Mouse (Mus musculus) thymus, adult 18-20 months (tissue): ENCODE measurements around the gene Tmem135.
"Not testable (repeated sequence)": the region's sequence is repeated elsewhere in the genome, so short reads cannot be mapped to it uniquely, and the experiment has no call there.

Experiments
- DNase-seq, 2 experiments: peaks; one replicate each; pipeline ENCODE4 v3.0.0; 2022; ENCODE audit warnings: mixed read lengths in 2 of 2

Gene Tmem135

DNA sequence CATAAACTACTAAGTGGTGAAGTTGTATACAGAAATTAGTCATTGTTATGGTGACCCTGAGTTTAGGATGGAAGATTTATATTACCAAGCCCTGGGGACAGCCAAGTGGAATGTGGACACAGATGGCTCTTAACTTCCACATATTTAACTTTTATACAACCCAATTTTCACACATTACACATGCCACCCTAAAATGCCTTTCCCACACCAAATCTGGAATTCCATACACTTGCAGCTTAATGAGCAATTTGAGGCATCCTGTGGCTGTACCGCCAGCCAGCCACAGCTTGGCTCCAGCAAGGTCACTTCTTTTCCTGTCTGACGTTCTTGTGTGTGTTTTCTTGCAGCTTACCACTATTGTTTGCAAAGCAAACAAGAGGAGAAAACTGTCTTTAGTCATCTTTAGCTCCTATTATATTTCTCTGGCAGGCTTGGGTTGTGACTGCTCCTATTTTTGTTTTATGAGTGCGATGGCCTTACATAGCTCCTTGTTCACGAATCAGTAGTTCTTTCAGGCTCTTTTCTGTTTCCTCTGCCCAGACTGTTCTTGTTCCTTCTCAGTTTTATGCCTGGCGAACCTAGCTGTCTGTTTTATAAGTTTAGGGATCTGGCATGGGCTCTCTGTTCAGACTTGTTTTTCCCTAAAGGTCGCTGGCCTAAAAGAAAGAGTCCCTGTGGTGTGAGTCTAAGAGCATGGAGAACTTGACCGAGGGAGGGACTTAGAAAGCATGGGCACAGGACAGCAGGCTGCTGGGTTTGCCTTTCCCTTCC is 22.9 kb downstream of the Tmem135 start:
- DNase-seq: no peak

DNA sequence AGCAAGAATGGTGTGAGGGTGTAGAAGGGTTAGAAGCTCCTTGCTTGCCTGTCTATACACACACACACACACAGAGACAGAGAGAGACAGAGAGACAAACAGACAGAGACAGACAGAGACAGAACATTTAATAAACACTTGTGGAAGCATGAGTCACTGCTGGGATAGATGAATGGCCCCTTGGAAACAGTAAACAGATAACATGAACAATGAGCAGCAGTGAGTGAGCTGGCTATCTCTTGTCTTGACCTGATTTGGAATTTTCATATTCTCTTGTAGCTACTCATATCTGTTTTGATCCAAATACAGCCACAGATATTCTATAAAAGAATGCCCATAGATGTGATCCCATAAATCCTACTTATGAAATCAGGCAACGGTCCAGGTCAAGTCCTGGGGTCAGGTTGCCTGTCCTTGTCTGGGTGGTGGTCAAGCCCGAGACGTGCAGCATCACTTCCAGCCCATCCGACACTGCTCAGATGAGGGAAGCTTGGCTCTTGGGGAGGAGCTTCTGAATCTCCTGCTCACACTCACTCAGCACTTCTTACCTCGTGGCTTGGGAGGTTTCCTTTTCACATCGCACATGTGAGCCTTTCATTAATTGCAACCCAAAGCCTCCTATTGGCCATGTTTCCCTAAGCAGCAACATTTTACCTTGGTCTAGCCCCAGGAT is 32.3 kb downstream of the Tmem135 start:
- no peak for DNase-seq

DNA sequence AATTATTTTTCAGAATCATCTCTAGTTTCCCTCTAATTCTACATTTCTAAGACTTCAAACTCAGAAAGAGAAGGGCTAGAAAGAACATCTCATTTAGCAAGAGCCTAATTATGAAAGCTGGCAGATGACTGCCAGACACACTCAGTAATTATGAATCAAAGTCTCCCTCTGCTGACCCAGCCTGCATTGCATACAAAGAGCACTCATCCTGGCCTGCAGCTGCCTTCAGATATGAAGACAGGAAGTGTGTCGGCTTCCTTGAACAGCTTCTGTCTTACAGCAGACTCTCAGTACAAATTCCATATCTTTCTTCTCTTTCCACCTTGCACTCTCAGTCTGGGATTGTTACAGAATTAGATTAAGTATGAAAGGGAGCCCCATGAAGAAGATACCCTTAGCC is 33.1 kb downstream of the Tmem135 start:
- DNase-seq: no peak

DNA sequence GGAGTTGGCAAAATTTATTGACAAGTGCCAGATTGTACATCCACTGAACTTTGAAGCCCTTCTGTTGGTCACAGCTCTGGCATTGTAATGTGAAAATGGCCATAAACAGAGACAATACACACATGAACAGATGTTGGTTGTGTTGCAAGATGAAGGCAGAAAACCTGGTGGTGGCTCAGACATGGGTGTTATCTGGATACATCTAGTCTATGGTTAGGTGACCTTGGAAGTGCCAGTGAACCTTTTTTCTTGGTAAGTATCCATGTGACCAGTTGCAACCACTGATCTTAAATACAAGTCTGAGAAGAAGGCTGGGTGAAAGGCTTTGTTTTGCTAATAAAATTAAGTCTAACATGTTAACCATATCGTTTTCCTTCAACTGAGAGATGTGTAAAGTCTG is 33.9 kb downstream of the Tmem135 start:
- no peak for DNase-seq

DNA sequence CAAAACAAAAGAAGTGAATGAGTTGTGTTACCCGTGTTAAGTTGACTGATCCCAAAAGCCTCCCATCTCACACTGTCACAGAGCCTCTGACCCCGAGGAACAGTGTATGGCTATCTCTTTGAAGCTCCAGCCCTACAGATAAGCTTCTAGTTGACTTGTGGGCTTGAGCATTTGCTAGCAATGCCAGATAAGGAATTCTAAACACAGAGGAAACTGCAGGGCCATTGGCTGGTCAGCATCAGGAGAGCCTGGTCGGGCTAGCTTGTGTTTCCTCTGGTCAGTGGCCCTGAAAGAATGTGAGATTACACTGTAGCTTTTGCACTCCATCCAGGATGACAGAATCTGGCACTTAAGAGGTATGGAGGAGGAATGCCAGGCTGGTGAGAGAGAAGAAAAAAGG is 36.4 kb downstream of the Tmem135 start:
- DNase-seq: no peak

DNA sequence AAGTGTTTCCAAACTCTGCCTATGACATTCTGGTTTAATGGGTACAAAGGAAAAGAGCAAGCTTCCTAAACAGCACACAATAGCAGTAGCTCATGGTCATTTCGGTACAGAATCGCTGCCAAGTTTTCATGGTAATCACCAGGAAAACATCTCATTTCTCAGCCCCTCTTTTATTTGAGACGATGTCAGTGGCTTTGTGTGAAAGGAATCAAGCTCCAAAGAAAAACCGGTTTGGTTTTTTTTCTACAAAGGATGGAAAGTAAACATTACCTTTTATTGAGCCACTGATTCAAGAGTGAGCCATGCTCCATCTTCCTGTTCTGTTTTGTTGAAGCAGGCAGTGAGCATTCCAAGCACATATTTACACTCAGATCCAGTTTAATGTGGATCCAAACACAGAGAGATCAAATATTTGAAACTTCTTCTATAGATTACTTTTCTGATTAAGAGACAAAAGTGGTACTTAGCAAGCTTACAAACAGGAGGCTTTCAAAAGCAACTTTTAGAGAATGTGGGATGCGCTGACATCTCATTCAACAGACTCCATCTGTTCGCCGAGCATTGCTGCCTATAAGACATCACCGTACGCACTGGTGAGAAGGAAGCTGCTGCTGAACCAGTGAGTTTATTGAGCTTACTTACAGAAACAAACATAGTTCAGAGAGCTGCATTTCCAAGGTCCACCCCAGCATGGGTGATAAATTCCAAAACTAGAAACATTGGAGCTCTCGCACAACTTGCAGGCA is 38.7 kb downstream of the Tmem135 start:
- no peak for DNase-seq

DNA sequence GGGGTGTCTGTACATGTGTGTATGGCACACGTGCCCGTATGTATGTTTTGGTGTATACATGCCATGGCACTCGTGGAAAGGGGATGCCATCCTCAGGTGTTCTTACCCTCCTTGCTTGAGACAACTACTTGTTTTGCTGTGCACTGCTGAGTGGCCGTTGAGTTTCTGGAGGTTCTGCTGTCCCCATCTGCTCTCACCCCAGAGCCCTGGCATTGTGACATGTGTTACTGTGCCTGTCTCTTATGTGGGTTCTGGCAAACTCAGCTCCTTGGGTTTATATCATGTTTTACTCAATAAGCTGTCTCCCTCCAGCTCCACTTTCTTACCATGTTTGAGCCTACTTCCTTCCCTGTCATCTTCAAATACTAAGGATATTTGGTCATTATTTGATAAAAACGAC is 40.0 kb downstream of the Tmem135 start:
- no peak for DNase-seq

DNA sequence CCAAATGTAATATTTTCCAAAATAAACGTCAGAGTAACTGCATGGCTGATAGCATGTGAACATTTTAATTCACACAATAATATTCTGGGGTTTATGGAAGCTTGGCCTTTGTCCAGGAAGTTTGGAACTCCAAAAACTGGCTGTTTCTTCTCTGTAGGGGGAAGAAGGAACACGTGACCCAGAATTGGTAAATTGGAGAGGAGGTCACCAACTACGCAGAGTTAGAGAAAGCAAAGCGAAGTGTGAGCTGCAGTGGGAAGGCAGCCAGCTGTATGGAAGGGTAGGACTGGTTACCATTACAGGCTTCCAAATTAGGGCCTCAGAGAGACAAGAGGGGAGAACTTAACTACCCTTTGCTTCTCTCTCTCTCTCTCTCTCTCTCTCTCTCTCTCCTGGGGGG is 47.7 kb downstream of the Tmem135 start:
- no peak for DNase-seq

DNA sequence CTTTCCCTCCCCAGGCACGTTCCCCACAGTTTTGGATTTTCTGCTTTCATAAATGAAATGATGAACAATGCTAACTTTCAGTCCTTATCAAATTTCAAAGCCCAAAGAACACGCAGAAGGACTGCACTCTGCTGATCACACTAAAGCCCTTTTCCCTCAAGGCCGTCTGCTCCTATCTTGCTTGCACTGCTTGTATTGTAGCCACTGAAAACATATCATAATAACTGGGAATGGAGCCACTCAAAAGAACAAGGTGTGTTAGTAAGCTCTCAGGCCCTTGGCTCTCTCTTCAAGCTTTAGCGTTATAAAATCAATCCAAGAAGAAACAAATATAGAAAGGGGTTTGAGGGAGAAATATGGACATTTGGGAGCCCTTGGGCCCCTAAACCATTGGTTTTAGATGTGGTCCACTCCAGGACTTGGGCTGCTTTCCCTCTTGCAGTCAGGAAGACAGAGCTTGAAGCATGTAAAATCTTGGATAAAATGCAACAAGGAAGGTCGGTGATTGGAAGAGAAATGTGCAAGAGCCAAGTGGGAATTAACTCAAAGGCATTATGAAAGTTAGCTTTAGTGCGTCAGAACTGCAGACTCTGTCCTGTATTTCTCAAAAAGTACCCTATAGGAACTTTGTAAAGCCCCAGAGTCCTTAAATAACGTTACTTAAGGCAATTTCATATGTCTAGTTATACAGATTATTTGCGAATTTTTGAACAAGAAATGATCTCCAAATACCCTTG is 48.3 kb downstream of the Tmem135 start:
- DNase-seq: no peak

DNA sequence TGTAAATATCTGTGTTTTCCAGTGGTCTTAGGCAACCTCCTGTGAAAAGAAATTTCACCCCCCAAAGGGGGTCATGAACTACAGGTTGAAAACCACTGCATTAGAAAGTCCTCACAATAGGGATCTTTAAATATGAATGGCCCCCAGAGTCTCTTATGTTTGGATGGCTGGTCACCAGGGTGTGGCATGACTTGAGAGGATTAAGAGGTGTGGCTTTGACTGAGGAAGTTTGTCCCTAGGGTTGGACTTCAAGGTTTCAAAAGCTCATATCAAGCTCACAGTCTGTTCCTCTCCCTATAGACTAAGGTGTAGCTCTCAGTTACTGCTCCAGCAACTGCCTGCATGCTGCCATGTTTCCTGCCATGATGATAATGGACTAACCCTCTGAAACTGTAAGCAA is 62.0 kb downstream of the Tmem135 start:
- no peak for DNase-seq

DNA sequence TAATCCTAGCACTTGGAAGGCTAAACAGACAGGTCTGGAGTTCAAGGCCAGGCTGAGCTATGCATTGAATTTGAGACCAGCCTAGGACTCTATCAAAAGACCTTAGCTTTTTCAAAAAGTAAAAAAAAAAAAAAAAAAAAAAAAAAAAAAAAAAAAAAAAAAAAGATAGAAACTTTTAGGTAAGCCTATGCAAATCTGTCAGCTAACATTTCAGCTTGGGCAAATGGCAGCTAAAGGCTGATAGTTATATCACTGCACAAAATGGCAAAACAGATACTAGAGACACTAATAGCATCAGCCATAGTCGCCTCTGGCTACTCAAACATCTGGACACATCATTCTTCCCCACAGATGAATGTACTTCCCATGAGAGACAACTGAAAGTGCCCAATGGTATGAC is 64.2 kb downstream of the Tmem135 start:
- DNase-seq: no peak

DNA sequence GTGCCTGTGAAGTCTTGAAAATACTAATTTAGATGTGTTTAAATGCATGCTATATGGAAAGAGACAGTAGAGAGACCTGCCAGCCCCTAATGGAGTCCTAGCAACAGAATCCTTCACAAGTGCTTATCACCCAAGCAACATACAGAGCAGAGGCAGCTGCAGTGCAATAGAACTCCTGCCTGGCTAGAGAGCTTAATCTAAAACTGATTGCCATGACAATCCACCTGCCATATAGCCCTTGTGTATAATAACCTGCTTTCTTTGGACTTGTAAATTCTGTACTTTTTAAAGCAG is 64.9 kb downstream of the Tmem135 start:
- DNase-seq: no peak

DNA sequence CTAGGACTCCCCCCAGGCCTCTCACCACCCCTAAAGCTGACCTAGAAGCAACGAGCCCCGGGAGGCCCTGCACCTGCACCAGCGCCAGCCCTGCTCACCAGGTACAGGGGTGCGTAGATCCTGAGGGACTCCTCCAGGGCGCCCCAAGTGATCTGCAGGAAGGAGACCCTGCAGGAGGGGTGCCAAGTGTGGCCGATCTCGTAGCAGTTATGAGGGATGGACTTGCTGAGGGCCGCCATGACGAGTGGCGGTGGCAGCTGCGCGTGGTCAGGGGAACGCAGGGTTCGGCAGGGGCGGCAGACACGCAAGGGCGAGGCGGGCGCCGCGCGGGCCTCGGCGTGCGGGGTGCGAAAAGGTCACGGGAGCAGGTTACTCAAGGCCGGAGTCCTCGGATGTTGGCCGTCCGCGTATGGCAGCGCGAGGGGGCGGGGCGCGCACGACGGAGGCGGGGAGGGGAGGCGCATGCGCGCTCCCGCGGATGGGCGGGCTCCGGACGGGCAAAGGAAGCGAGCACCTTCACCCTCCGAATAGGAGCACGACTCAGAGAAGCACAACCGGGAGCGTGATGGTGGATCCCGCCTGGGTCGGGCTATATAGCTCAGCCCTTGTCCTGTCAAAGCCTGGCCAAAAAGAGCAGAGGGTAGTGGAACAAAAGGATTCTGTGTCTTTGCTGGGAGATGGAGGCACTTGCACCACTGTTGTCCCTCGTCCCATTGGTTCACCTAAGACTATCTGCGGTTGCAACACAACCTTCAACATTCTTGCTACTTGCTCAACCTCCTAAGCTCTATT is 65.5 kb downstream of the Tmem135 start:
- DNase-seq: peak; percentile 87 to 89

DNA sequence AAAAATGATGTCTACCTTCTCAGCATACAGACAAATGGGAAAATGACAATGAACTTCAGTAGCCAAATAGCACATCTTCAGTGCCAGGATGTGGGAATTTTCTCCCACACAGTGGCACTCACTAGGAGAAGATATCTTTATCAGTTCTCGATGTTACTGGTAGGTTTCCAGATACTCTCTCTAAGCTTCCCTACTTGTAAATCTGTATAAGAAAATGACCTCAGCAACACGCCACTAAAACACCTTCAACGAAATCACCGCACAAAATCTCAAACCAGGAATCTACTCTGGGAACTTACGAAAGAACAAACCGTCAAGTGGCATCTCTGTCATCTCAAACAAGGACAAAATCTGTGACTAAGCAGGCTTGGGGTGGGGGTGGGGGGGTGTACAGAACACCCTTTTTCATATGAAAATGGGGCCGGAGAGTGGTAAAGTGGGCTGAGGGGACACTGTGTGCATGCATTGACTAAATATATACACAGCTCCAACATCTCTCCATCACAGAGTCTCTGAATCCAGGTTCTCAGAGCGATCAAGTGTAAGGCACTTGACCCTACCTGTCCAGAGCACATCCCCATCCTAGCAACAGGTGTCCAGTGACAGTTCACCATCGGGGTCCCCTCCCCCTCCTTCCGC is 66.2 kb downstream of the Tmem135 start:
- no peak for DNase-seq

DNA sequence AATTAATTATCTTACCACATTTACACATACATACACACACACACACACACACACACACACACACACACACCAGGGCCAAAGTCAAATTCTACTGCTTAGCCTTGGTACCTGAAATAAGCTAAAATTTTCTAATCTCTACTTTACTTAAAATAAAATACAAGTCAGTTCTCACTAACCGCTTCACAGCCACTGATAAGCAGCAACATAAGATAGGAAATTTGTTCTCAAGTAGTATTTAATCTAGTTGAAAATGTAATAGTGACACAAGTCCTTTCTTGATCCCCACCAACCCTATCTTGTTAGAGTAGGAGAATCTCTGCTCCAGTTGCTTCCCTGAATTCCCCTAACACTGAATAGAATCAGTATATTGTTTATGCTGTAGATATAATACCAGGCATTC is 67.6 kb downstream of the Tmem135 start:
- no peak for DNase-seq

DNA sequence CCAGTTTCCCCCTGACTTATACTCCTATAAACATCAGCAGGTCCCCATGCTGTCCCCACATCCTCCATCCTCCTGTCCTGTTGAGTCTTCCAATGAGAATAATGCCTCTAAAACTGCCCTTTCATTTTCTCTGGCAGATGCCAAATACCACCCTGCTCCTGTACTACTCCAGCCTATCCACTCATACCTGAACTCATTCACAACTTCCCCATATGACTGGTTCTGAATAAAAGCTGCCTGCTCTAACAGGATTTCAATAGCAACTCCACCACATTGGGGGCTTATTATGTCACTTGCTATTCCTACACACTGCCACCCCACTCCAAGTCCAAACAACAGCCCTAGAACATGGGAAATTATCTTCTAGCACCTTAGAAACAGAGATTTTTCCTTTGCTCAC is 68.7 kb downstream of the Tmem135 start:
- DNase-seq: no peak

DNA sequence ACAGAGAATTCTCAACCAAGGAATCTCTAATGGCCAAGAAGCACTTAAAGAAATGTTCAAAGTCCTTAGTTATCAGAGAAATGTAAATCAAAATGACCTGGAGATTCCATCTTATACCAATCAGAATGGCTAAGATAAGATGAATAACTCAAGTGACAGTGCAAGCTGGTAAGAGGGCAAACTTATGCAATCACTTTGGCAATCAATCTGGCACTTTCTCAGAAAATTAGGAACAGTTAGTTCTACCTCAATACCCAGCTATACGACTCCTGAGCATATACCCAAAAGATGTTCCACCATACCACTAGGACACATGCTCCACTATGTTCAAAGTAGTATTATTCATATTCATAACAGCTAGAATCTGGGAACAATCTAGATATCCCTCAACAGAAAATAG is 74.1 kb downstream of the Tmem135 start:
- no peak for DNase-seq

DNA sequence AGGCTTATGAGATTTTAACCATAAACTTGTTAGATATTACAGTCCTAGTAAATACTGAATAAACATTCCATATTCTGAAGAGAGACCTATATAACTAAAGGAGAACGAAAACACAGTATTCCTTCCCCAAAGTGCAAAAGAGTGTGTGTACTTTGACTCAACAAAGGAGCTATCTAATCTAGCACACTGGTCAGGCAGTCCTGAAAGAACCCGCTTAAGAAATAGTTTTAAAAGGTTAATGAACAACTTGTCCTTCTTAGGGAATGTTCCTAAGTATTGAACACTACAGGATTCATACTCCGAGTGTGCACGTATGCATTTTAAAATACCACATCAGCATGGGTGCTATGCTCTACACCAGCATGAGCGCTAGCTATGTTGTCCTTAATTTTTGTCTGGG is 76.3 kb downstream of the Tmem135 start:
- DNase-seq: no peak

DNA sequence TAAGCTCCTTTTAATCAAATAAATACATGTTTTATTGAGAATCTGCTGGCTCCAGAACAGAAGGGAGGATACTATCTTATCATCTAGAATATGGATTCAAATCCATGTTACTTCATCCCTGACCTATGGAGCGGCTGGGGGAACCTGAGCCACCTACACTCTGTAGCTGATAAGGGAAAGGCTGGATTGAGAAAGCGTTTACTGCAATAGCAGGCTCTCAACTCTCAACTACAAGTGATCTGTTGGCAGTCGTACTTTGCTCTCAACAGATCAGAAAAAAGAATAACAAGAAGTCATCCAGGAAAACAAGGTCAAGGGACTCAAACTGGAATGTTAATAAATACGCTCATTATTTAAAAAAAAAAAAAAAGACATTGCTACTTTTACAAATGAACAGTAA is 77.3 kb downstream of the Tmem135 start:
- no peak for DNase-seq

DNA sequence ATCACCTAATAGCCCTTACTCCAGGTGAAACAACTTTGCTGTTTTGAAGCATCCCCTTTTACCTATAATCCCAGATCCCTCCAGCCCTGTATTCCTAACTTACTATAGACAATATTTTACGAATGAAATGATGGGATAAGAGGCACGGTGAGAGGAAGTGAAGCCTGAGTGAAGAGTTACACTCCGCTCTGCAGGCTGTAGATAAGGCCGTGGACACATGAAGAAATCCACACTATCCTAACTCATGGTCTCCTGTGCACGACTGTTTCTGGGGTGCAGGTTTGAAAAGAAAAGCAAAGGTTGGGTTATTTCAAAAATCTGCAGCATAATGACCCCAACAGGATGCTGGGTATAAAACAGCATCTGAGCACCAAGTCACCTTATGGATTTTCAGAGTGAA is 77.8 kb downstream of the Tmem135 start:
- DNase-seq: no peak

DNA sequence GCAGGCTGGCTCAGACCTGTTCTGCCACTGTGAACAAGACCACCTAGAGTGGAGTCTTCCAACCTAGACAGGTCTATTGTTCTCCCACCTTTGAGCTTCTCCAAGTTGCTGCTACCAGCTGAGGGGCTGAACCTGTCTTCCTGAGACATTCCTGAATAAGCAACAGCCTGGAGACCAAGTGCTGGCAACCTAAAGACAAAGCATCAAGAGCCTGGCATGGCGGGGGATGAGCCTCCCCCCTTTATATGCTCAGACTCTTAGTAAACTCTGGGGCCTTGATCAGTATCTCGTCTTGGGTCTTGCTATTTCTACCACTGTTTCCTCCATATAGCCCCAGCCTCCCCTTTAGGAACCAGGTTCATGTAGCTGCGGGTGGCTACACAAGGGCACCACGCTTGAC is 81.3 kb downstream of the Tmem135 start:
- not testable (repeated sequence) for DNase-seq

DNA sequence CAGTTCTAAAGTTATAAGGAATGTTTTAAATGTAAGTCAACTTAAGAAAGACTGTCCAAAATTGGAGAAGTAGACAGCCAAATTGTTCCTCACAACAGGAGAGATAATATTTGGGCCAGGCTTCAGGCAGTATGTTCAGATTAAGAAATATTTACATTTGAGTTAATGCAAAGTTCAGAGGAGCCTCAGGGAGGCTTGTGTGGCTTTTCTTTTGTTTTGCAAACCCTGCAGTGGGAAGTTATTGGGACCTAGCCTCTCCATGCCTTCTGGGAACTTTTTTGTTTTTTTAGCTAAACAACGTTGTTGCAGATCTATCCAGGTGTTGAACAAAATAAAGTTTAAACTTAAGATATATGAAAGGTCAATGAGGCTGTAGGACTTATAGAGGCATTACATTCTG is 84.7 kb downstream of the Tmem135 start:
- DNase-seq: no peak
